Comparison of ENCODE assay signal across 21 mouse cellular contexts in genomic region chr4:56843963-56844362, GRCm38 (mm10). TPM values are rescaled to one million over a fixed set of nuclear protein-coding genes. Genes with fewer than 3 reads are reported as not detected.
DNase-seq lines count a peak whose midpoint lies in the region; ATAC-seq and TF ChIP-seq lines count a peak whose summit lies in the region.
"Had no signal": no experiment of that assay in that cellular context is flagged by ENCODE, and none has a peak within 500 bp of the region (broad histone marks: within the 10 kb centered on the region; RNA-seq: fewer than 3 reads in every experiment).

No protein-coding gene starts in this region.

- no peaks in the 10 kb centered on the region for H3K4me1 ChIP-seq in cerebellum, adult 2 months (ENCODE audit: control insufficient read depth, insufficient read depth, low read length)
- H3K4me1 ChIP-seq in midbrain, postnatal 0 days (ENCODE audit: insufficient read depth, low read length) = no peaks in the 10 kb centered on the region
- no peaks in the 10 kb centered on the region for H3K4me1 ChIP-seq in midbrain, embryonic 14.5 days (ENCODE audit: control insufficient read depth, insufficient read depth, low read length)
- H3K4me1 ChIP-seq: limb, embryonic 15.5 days; midbrain, embryonic 13.5 days had no signal

- H3K4me2 ChIP-seq in midbrain, postnatal 0 days (ENCODE audit: low read depth, low read length, poor library complexity, severe bottlenecking) = no peak overlapping the region
- H3K4me2 ChIP-seq in midbrain, embryonic 14.5 days (ENCODE audit: low read length) = no peak overlapping the region
- H3K4me2 ChIP-seq: heart, embryonic 11.5 days; kidney, embryonic 15.5 days; limb, embryonic 15.5 days; midbrain, embryonic 13.5 days had no signal

- H3K9ac ChIP-seq in midbrain, postnatal 0 days (replicated peaks; ENCODE audit: low read length, poor library complexity, severe bottlenecking) = no peak overlapping the region
- H3K9ac ChIP-seq in midbrain, embryonic 14.5 days (replicated peaks; ENCODE audit: low read length) = no peak overlapping the region
- H3K9ac ChIP-seq: kidney, embryonic 15.5 days; limb, embryonic 15.5 days; midbrain, embryonic 13.5 days had no signal

- no peak for ATAC-seq in midbrain, postnatal 0 days (ENCODE audit: low FRiP score)
- ATAC-seq in midbrain, embryonic 14.5 days (ENCODE audit: low FRiP score, low TSS enrichment) = no peak
- ATAC-seq: forebrain, embryonic 16.5 days; midbrain, embryonic 13.5 days had no signal

- H3K9me3 ChIP-seq in midbrain, postnatal 0 days (ENCODE audit: low read length) = no peaks in the 10 kb centered on the region
- no peaks in the 10 kb centered on the region for H3K9me3 ChIP-seq in midbrain, embryonic 14.5 days (ENCODE audit: control insufficient read depth, low read length)
- H3K9me3 ChIP-seq: limb, embryonic 15.5 days had no signal

- no peak overlapping the region for H3K27ac ChIP-seq in cerebellum, adult 2 months (ENCODE audit: insufficient read depth, low read length)
- no peak overlapping the region for H3K27ac ChIP-seq in layer of hippocampus, adult 2 months
- no peak overlapping the region for H3K27ac ChIP-seq in midbrain, postnatal 0 days (ENCODE audit: low read depth, low read length)
- H3K27ac ChIP-seq in midbrain, embryonic 14.5 days (replicated peaks; ENCODE audit: low read depth, low read length) = no peak overlapping the region
- H3K27ac ChIP-seq: kidney, embryonic 15.5 days; limb, embryonic 15.5 days; macrophage; midbrain, embryonic 13.5 days had no signal

- TF ChIP-seq CTCF in cerebellum, adult 2 months (IDR thresholded peaks at IDR 0.05; ENCODE audit: borderline replicate concordance, insufficient read depth, low read depth, low read length) = 0 out of 2 replicates have a peak, but pooled peaks have one; percentile 15
- TF ChIP-seq CTCF in layer of hippocampus, adult 2 months (conservative IDR thresholded peaks at IDR 0.05) = peak; percentile 54
- TF ChIP-seq CTCF in midbrain, postnatal 0 days (IDR thresholded peaks at IDR 0.05) = peak; percentile 47

- DNase-seq in cerebellum, adult 2 months = no peak
- DNase-seq in cerebellum, postnatal 4 days (ENCODE audit: low spot score in 2 of 2) = no peak
- DNase-seq in layer of hippocampus, adult 2 months (ENCODE audit: low spot score in 2 of 2) = no peak
- no peak for DNase-seq in layer of hippocampus, adult 9-10 months (ENCODE audit: low spot score)
- no peak for DNase-seq in midbrain, postnatal 0 days (ENCODE audit: low spot score)
- DNase-seq in midbrain, embryonic 14.5 days = no peak
- no peak for DNase-seq in embryo, embryonic 9.5 days (ENCODE audit: extremely low spot score)
- no peak for DNase-seq in retina, postnatal 1 day
- DNase-seq: adrenal gland, postnatal 36 days; cerebellum, postnatal 10 days; gastrocnemius, postnatal 25 days; heart, postnatal 4 days; layer of hippocampus, adult 9-11 months; thymus, postnatal 14 days had no signal

- 93% methylated on average over 2 of the region's 2 CpGs for WGBS in cerebellum, adult 2 months
- 93% methylated on average over 2 of the region's 2 CpGs for WGBS in midbrain, postnatal 0 days
- WGBS in midbrain, embryonic 14.5 days = 95% methylated on average over 2 of the region's 2 CpGs

- H3K36me3 ChIP-seq in midbrain, postnatal 0 days (ENCODE audit: insufficient read depth, low read length) = peaks cover 12% of the 10 kb centered on the region
- H3K36me3 ChIP-seq in midbrain, embryonic 14.5 days (ENCODE audit: control insufficient read depth, insufficient read depth, low read length) = peaks cover 36% of the 10 kb centered on the region

- H3K4me3 ChIP-seq in cerebellum, adult 2 months (replicated peaks; ENCODE audit: insufficient read depth, low read depth, low read length) = no peak overlapping the region
- no peak overlapping the region for H3K4me3 ChIP-seq in layer of hippocampus, adult 2 months
- H3K4me3 ChIP-seq in midbrain, postnatal 0 days (ENCODE audit: low read depth, low read length) = no peak overlapping the region
- no peak overlapping the region for H3K4me3 ChIP-seq in midbrain, embryonic 14.5 days (replicated peaks; ENCODE audit: low read depth, low read length)
- H3K4me3 ChIP-seq: erythroblast, embryonic 14.5 days; kidney, embryonic 15.5 days; limb, embryonic 15.5 days; midbrain, embryonic 13.5 days had no signal

- no peak for TF ChIP-seq POLR2A in cerebellum, adult 2 months (IDR thresholded peaks at IDR 0.05; ENCODE audit: borderline replicate concordance, insufficient read depth, low read length)

- H3K27me3 ChIP-seq in cerebellum, adult 2 months (ENCODE audit: control insufficient read depth, insufficient read depth, low read length) = no peaks in the 10 kb centered on the region
- H3K27me3 ChIP-seq in midbrain, postnatal 0 days (ENCODE audit: insufficient read depth, low read length) = no peaks in the 10 kb centered on the region
- no peaks in the 10 kb centered on the region for H3K27me3 ChIP-seq in midbrain, embryonic 14.5 days (ENCODE audit: control insufficient read depth, insufficient read depth, low read length)
- H3K27me3 ChIP-seq: kidney, embryonic 15.5 days; limb, embryonic 15.5 days; midbrain, embryonic 13.5 days had no signal

RNA-seq across cellular contexts. Expression of gene Ctnnal1, which starts 21.0 kb away (rescaled TPM):
- 33.9 and 34.5 TPM in 2 replicates for polyA plus RNA-seq in cerebellum, adult 2 months (2012; rRNA removed)
- total RNA-seq in layer of hippocampus, adult 2 months (2021) = 10 to 100 TPM; 14.3 to 17.4 TPM
- 8.1 and 19.7 TPM in 2 replicates for total RNA-seq in midbrain, postnatal 0 days (2014; rRNA removed)
- polyA plus RNA-seq in midbrain, postnatal 0 days (2015; fragmentation: Nextera tagmentation; extraction: Ambion mirVana) = 8.0 and 13.0 TPM in 2 replicates
- polyA plus RNA-seq in midbrain, embryonic 14.5 days (2014; fragmentation: Nextera tagmentation; extraction: Ambion mirVana) = 10.4 and 13.0 TPM in 2 replicates

RNA-seq across cellular contexts. Expression of gene Fam206a, which starts 41.8 kb away (rescaled TPM):
- polyA plus RNA-seq in cerebellum, adult 2 months (2012; rRNA removed) = 9.7 and 10.8 TPM in 2 replicates
- total RNA-seq in layer of hippocampus, adult 2 months (2021) = 10 to 100 TPM; 17.6 to 18.1 TPM
- total RNA-seq in midbrain, postnatal 0 days (2014; rRNA removed) = 7.5 and 12.2 TPM in 2 replicates
- 10.0 and 10.6 TPM in 2 replicates for polyA plus RNA-seq in midbrain, postnatal 0 days (2015; fragmentation: Nextera tagmentation; extraction: Ambion mirVana)
- polyA plus RNA-seq in midbrain, embryonic 14.5 days (2014; fragmentation: Nextera tagmentation; extraction: Ambion mirVana) = 13.7 and 17.4 TPM in 2 replicates

RNA-seq across cellular contexts. Expression of gene Elp1, which starts 41.8 kb away (rescaled TPM):
- polyA plus RNA-seq in cerebellum, adult 2 months (2012; rRNA removed) = 57.2 and 59.7 TPM in 2 replicates
- total RNA-seq in layer of hippocampus, adult 2 months (2021) = 10 to 100 TPM; 61.9 to 63.7 TPM
- total RNA-seq in midbrain, postnatal 0 days (2014; rRNA removed) = 89.2 and 93.9 TPM in 2 replicates
- polyA plus RNA-seq in midbrain, postnatal 0 days (2015; fragmentation: Nextera tagmentation; extraction: Ambion mirVana) = 51.4 and 53.6 TPM in 2 replicates
- polyA plus RNA-seq in midbrain, embryonic 14.5 days (2014; fragmentation: Nextera tagmentation; extraction: Ambion mirVana) = 69.1 and 90.2 TPM in 2 replicates
